Mouse (Mus musculus) midbrain, embryonic 12.5 days (tissue): ENCODE measurements around the gene Trpc3. TPM values are rescaled to one million over a fixed set of nuclear protein-coding genes. Genes with fewer than 3 reads are reported as not detected.
"Not testable (repeated sequence)": the region's sequence is repeated elsewhere in the genome, so short reads cannot be mapped to it uniquely, and the experiment has no call there.

Source experiments
- ATAC-seq: fragments of 200-750 bp; cut with Nextera tagmentation; 2 replicates; pipeline ENCODE4 v1.8.0; 2017; ENCODE audit warnings: low read depth, moderate TSS enrichment, moderate library complexity; ENCODE audit not compliant: low FRiP score
- H3K27ac ChIP-seq: fragments of 300-500 bp; sonication (generic); replicated peaks from 2 replicates; pipeline ENCODE4 v1.5.1; 2016; ENCODE audit warnings: mild to moderate bottlenecking
- H3K27me3 ChIP-seq: fragments of 300-500 bp; sonication (generic); 2 replicates; pipeline ENCODE4 v1.6.1; 2016; ENCODE audit warnings: mild to moderate bottlenecking
- H3K36me3 ChIP-seq: fragments of 300-500 bp; sonication (generic); 2 replicates; pipeline ENCODE4 v1.6.1; 2016
- H3K4me1 ChIP-seq: fragments of 300-500 bp; sonication (generic); 2 replicates; pipeline ENCODE4 v1.6.1; 2016
- H3K4me2 ChIP-seq: fragments of 300-500 bp; sonication (generic); replicated peaks from 2 replicates; pipeline ENCODE4 v1.6.1; 2016; ENCODE audit warnings: mild to moderate bottlenecking, moderate library complexity
- H3K4me3 ChIP-seq: fragments of 300-500 bp; sonication (generic); 2 replicates; pipeline ENCODE4 v1.5.1; 2016; ENCODE audit warnings: mild to moderate bottlenecking
- H3K9ac ChIP-seq: fragments of 300-500 bp; sonication (generic); replicated peaks from 2 replicates; pipeline ENCODE4 v1.6.1; 2016; ENCODE audit warnings: mild to moderate bottlenecking, moderate library complexity
- H3K9me3 ChIP-seq: fragments of 300-500 bp; sonication (generic); 2 replicates; pipeline ENCODE4 v1.6.1; 2016; ENCODE audit warnings: mild to moderate bottlenecking
- WGBS: fragments of 180-500 bp; shearing (Covaris S2); methylation state at CpG from one replicate; pipeline ENCODE4 v1.1.7; 2016; 5-methylcytosine and 5-hydroxymethylcytosine counted together
- polyA plus RNA-seq: library from polyadenylated mRNA; unstranded; fragments of >200 nt; fragmentation: Nextera tagmentation; extraction: Ambion mirVana; gene quantifications from 2 replicates; pipeline ENCODE4 v1.2.1, GENCODE M21; 2016

Gene Trpc3
- polyA plus RNA-seq, 1 experiment from 2014 or later = 4.9 TPM

GRCm38 (mm10) chr3:36643354-36643753 lies 46.6 kb downstream of the Trpc3 start:
- H3K27ac ChIP-seq = no peak overlapping the region
- H3K36me3 ChIP-seq = no peaks in the 10 kb centered on the region
- H3K27me3 ChIP-seq = no peaks in the 10 kb centered on the region
- no peaks in the 10 kb centered on the region for H3K9me3 ChIP-seq
- no peak for ATAC-seq
- H3K4me3 ChIP-seq = no peak overlapping the region
- H3K4me2 ChIP-seq = no peak overlapping the region
- 88% methylated on average over 3 of the region's 3 CpGs for WGBS
- H3K9ac ChIP-seq = no peak overlapping the region
- H3K4me1 ChIP-seq = no peaks in the 10 kb centered on the region

DNA sequence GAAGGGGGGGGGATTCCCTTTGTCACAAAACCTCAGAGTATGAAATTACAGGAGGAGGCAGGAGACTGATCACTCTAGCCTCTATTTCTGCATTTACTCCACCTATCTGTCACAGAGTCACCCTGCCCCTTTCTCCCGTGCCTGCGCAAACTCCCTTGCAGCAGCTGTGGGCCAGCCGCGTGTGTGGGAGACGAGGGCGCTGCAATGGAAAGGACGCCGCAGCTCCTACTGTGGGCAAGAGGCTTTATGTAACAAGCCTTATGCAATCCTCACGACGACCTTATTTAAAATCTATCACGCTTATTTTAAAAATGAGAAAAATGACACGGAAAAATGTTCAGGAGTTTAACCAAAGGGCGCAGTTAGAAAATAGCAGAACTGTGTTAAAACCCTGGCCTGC lies 47.2 kb downstream of the Trpc3 start:
- WGBS = 72% methylated on average over 13 of the region's 13 CpGs
- H3K9me3 ChIP-seq = no peaks in the 10 kb centered on the region
- H3K9ac ChIP-seq = no peak overlapping the region
- H3K27ac ChIP-seq = no peak overlapping the region
- no peaks in the 10 kb centered on the region for H3K36me3 ChIP-seq
- no peaks in the 10 kb centered on the region for H3K4me1 ChIP-seq
- no peaks in the 10 kb centered on the region for H3K27me3 ChIP-seq
- no peak overlapping the region for H3K4me2 ChIP-seq
- H3K4me3 ChIP-seq = no peak overlapping the region
- ATAC-seq = no peak

GRCm38 (mm10) chr3:36640787-36641186 lies 49.2 kb downstream of the Trpc3 start:
- Histone ChIP-seq H3K27me3 (no peaks in the 10 kb centered on the region), H3K9me3 (no peaks in the 10 kb centered on the region), H3K27ac (no peak overlapping the region), H3K4me2 (no peak overlapping the region), H3K36me3 (no peaks in the 10 kb centered on the region), H3K9ac (no peak overlapping the region), H3K4me1 (no peaks in the 10 kb centered on the region), H3K4me3 (no peak overlapping the region)
- 59% methylated on average over 2 of the region's 2 CpGs for WGBS
- ATAC-seq = no peak

GRCm38 (mm10) chr3:36635449-36635848 lies 54.5 kb downstream of the Trpc3 start:
- Histone ChIP-seq H3K9ac (no peak overlapping the region), H3K4me3 (no peak overlapping the region), H3K27me3 (no peaks in the 10 kb centered on the region), H3K9me3 (no peaks in the 10 kb centered on the region), H3K27ac (no peak overlapping the region), H3K4me1 (no peaks in the 10 kb centered on the region), H3K36me3 (no peaks in the 10 kb centered on the region), H3K4me2 (no peak overlapping the region)
- ATAC-seq = no peak
- 25% methylated on average over 4 of the region's 4 CpGs for WGBS

DNA sequence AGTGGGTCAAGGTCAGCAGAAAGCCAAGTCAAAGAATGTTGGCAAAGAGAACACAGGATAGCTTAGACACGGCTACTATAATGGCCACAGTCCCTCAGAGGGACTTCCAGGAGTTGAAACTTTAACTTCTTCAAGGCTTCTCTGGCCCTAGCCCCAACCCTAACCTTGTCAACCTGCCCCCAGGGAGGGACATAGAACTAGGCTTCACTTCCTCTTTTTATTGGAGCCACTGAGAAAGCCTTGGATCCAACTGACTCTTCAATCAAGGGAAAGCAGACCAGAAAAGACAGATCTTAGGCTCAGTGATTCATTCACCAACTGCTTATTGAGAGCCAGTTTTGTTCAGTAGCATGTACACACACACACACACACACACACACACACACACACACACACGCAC lies 63.2 kb downstream of the Trpc3 start:
- H3K9me3 ChIP-seq = no peaks in the 10 kb centered on the region
- no peak overlapping the region for H3K27ac ChIP-seq
- H3K27me3 ChIP-seq = no peaks in the 10 kb centered on the region
- H3K4me3 ChIP-seq = no peak overlapping the region
- no peak overlapping the region for H3K4me2 ChIP-seq
- no peak for ATAC-seq
- no peaks in the 10 kb centered on the region for H3K36me3 ChIP-seq
- 83% methylated on average over 2 of the region's 2 CpGs for WGBS
- no peaks in the 10 kb centered on the region for H3K4me1 ChIP-seq
- no peak overlapping the region for H3K9ac ChIP-seq

DNA sequence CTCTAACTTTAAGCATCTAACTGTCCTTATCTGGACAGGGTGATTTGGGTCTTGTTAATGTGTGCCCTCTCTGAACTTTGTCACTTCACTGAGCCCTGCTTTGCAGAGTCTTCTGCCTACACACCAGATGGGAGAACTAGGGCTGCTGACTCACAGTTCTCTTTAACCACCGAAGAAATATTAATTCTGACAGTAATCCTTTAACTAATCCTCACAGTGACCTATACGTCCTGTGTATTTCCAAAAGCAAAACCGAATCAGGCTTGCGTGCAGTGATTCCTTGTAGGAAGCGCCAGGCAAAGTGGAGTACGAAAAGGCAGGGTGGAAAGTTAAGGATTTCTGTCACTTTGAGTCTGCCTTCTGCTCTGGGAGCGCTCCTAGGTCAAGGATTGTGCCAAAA lies 71.8 kb downstream of the Trpc3 start:
- H3K4me2 ChIP-seq = no peak overlapping the region
- H3K4me1 ChIP-seq = peaks cover 5% of the 10 kb centered on the region; the same call in 1 of the 2 replicates
- no peak overlapping the region for H3K9ac ChIP-seq
- no peak for ATAC-seq
- H3K9me3 ChIP-seq = no peaks in the 10 kb centered on the region
- H3K4me3 ChIP-seq = no peak overlapping the region
- H3K27ac ChIP-seq = no peak overlapping the region
- H3K36me3 ChIP-seq = no peaks in the 10 kb centered on the region
- no peaks in the 10 kb centered on the region for H3K27me3 ChIP-seq
- 67% methylated on average over 7 of the region's 7 CpGs for WGBS

DNA sequence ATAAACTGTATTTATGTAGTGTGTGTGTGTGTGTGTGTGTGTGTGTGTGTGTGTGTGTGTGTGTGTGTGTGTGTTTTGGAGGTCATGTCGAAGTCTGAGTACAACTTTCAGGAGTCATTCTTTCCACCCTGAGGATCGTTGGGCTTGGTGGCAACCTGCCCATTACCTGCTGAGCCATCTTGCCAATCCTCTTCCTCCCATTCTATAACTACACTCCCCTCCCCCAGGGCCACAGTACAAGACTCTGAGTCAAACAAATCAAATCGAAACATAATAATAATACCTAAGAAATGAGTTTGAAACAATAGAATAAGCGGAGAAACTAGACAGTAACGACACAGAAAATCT lies 76.1 kb downstream of the Trpc3 start:
- WGBS = 63% methylated on average over 5 of the region's 5 CpGs
- no peaks in the 10 kb centered on the region for H3K27me3 ChIP-seq
- 0 out of 2 replicates have a peak overlapping the region, but pooled peaks have one; percentile 20 for H3K9ac ChIP-seq
- H3K4me2 ChIP-seq = peak overlapping the region; percentile 64
- no peak overlapping the region for H3K27ac ChIP-seq
- H3K4me3 ChIP-seq = no peak overlapping the region
- no peak for ATAC-seq
- H3K36me3 ChIP-seq = no peaks in the 10 kb centered on the region
- H3K4me1 ChIP-seq = peaks cover 10% of the 10 kb centered on the region; the same call in 1 of the 2 replicates
- H3K9me3 ChIP-seq = no peaks in the 10 kb centered on the region

DNA sequence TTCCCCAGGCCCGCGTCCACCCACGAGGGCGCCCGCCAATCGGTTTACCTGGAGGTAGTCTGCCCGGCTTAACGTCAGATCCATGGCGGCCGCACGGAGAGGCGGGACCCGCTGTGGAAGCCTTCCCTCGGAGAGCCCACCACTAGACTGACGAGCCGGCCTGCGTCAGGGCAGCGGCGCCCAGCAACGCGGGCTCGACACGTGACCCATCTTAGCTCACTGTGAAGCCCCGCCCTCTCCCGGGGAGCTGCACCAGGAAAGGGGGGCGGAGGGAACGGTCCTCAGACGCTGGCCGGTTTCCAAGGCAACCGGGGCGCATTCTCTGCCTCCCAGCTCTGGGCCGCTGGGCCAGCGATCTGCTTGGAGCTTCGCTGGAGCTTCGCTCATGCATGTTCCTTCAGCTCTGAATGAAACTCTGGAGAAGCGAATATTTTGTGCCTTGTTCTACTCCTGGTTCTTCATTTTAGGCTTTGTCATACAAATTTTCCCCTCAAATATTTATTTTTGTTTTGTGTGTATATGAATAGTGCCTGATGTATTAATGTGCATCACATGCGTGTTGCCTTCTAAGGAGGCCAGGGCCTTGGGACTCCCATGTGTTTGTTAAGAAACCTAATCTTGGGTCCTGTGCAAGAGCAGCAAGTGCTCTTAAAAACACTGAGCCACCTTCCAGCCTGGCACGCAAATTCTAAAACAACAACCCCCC lies 76.6 kb downstream of the Trpc3 start, which contains the start of gene Bbs7:
TSS of gene Bbs7 (minus strand) at position 276 of the 706 bp plus-strand sequence.
- Histone ChIP-seq H3K4me1 (peaks cover 10% of the 10 kb centered on the region; the same call in 1 of the 2 replicates), H3K4me2 (peak within 1 kb of the TSS; percentile 64), H3K27me3 (no peaks in the 10 kb centered on the region), H3K4me3 (peak within 1 kb of the TSS; percentile 66), H3K27ac (no peak within 1 kb of the TSS; the same call in 1 of the 2 replicates), H3K36me3 (0 out of 2 replicates have a peak, but pooled peaks cover 4% of the 10 kb centered on the region), H3K9ac (peak within 1 kb of the TSS; percentile 66), H3K9me3 (no peaks in the 10 kb centered on the region)
- WGBS = 4% methylated on average over 37 of the region's 38 CpGs
- peak; percentile 99 for ATAC-seq

DNA sequence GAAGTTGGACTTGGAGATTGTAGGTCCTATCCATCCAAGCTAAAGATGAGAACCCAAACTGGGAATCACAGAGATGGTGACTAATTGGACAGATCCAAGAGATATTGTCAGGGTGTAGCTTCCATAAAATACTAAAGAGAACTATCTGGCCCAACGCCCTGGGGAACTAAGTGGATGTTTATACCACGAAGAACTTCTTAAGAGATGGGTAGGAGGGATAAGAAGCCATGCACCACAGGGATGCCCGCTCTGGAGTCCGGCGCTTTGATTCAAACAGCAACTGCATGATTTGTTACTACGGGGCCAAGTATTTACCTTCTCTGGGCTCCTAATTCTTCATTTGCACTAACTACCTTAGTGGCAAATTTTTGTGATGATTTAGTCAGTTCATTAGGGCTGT lies 77.3 kb downstream of the Trpc3 start:
- Histone ChIP-seq H3K4me2 (peak overlapping the region; percentile 64), H3K9ac (peak overlapping the region; percentile 66), H3K27ac (no peak overlapping the region; the same call in 1 of the 2 replicates), H3K9me3 (no peaks in the 10 kb centered on the region), H3K4me3 (peak overlapping the region; percentile 66), H3K36me3 (0 out of 2 replicates have a peak, but pooled peaks cover 4% of the 10 kb centered on the region), H3K4me1 (peaks cover 10% of the 10 kb centered on the region; the same call in 1 of the 2 replicates), H3K27me3 (no peaks in the 10 kb centered on the region)
- ATAC-seq = peak; percentile 50
- 3% methylated on average over 6 of the region's 6 CpGs for WGBS

DNA sequence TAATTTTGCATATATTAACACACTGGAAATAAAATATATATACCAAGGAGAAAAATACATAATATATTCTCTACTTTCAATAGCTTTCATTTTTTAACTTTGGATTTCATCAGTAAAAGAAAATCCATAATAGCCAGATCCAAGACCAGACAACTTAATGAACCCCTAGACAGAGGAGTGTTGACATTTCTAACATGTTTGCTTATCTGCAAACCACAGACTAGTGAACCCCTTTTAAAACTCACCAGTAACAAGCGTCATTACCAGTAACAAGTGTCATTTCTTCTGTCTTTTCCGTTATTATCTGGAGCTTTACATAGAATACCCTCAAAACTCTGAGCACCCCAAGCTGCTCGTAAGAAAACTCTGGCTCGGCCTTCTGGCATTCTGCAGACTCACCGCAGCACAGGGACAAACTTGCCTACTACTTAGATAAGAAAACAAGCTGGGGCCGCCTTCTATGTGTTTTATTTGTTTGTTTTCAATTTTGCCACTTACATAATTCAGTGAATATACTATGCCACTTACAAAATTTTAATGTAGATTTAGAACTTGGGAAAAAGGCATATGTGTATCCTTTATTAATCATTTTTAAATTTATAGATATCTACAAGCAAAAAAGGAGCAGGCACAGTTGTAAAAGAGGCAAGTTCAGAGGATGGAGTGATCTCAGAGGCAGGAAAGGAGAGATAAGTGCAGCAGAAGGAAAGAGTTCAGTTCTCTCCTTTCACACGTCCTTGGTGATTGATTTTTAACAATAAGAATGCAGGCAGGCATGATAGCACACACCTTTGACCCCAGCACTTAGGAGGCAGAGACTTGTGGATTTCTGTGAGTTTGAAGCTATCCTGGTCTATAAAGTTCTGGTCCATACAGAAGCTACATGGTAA lies 83.8 kb downstream of the Trpc3 start:
- no peak overlapping the region for H3K4me2 ChIP-seq
- no peaks in the 10 kb centered on the region for H3K27me3 ChIP-seq
- 0 out of 2 replicates have a peak, but pooled peaks cover 4% of the 10 kb centered on the region for H3K36me3 ChIP-seq
- H3K4me1 ChIP-seq = no peaks in the 10 kb centered on the region
- WGBS = 81% methylated on average over 7 of the region's 7 CpGs
- H3K27ac ChIP-seq = no peak overlapping the region
- ATAC-seq = no peak
- H3K9ac ChIP-seq = no peak overlapping the region
- H3K4me3 ChIP-seq = no peak overlapping the region
- H3K9me3 ChIP-seq = no peaks in the 10 kb centered on the region

DNA sequence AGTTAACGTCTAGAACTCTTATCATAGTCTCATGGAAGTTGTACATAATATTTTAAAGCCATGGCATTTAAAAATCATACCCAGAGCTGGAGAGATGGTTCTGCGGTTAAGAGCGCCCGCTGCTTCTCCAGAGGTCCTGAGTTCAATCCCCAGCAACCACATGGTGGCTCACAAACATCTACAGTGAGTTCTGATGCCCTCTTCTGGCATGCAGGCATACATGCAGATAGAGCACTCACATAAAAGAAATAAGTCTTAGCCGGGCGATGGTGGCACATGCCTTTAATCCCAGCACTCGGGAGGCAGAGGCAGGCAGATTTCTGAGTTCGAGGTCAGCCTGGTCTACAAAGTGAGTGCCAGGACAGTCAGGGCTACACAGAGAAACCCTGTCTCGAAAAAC lies 90.2 kb downstream of the Trpc3 start:
- not testable (repeated sequence) for H3K4me2 ChIP-seq, H3K9me3 ChIP-seq, H3K27ac ChIP-seq, H3K27me3 ChIP-seq, H3K4me3 ChIP-seq, ATAC-seq, H3K9ac ChIP-seq, H3K4me1 ChIP-seq, H3K36me3 ChIP-seq
- 88% methylated on average over 8 of the region's 9 CpGs for WGBS

DNA sequence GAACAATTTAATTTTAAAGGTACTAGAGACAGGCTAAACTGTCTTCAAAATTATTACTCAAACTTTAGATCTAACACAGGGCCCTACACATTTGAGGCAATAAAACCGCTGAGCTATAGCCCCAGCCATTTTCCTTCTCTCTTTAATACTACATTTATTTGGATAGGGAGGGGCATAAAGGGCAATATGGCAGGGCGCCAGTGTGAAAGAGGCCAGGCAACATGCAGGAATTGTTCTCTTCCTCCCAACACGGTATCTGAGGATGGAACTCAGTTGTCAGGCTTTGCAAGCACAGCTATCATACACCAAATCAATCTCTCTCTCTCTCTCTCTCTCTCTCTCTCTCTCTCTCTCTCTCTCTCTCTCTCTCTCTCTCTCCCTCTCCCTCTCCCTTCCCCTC lies 91.2 kb downstream of the Trpc3 start:
- 81% methylated on average over 3 of the region's 3 CpGs for WGBS

More for the DNA sequence above, 91.2 kb downstream of the Trpc3 start:
- Histone ChIP-seq H3K27me3 (no peaks in the 10 kb centered on the region), H3K9ac (no peak overlapping the region), H3K4me3 (no peak overlapping the region), H3K27ac (no peak overlapping the region), H3K36me3 (peaks cover 4% of the 10 kb centered on the region; the same call in 1 of the 2 replicates), H3K9me3 (no peaks in the 10 kb centered on the region), H3K4me2 (no peak overlapping the region), H3K4me1 (0 out of 2 replicates have a peak, but pooled peaks cover 4% of the 10 kb centered on the region)
- no peak for ATAC-seq
